Mouse (Mus musculus): ENCODE data around the gene Zfp74.

- TF ChIP-seq EP300 (IDR thresholded peaks at IDR 0.05; ENCODE audit: low read depth) (no peak), CTCF (IDR thresholded peaks at IDR 0.05; ENCODE audit: low read depth) (peak; percentile 84)
These were observed 842 bp upstream of the Zfp74 start for GRCm38 (mm10) chr7:29954731-29955130.

Data from liver, postnatal 0 days (tissue).